In the genomic region with DNA sequence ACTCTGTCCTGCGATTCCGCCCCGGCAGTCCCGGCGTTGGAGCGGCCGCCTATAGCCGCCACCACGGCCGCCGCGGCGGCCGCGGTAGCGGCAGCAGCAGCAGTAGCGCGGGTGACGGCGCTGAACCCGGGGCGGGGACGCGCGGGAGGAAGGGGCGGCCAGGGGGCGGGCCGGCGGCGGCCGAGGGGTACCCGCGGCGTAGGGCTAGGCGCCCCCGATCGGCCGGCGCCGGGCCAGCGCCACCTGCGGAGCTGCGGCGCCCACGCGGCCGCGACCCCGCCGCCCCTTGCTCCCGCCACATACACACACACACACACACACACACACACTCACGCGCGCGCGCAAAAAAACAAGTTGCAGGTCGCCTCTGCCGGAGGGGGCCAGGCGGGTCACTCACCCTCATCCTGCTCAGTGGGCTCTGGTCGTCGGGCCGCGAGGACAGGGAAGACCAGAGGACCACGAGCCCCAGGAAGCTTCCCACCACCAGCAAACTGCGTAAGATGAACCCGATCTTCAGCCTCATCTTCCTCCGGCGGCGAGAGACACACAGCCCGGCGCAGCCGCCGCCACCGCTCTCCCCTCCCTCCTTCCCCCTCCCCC, we compare ENCODE assay signal across 8 mouse cellular contexts. TPM values are rescaled to one million over a fixed set of nuclear protein-coding genes. Genes with fewer than 3 reads are reported as not detected.
DNase-seq lines count a peak whose midpoint lies in the region; ATAC-seq and TF ChIP-seq lines count a peak whose summit lies in the region.

A gene (minus strand): TSS at position 577 of the 600 bp plus-strand sequence.

- H3K79me2 ChIP-seq in CH12.LX (replicated peaks; ENCODE audit: control insufficient read depth, extremely low read depth, insufficient read depth, poor library complexity, severe bottlenecking), result peaks cover 25% of the 10 kb centered on the region

- in situ Hi-C loops in CH12.LX (cut with MboI; ENCODE audit: low pct_ligation_motif_present, low pct_unique_long_range_greater_than_20kb, low sequenced_read_pairs), result no loop called here

- no peaks in the 10 kb centered on the region for H3K27me3 ChIP-seq in CH12.LX (replicated peaks)
- no peaks in the 10 kb centered on the region for H3K27me3 ChIP-seq in forebrain, embryonic 14.5 days (replicated peaks; ENCODE audit: control insufficient read depth, insufficient read depth, low read length)
- H3K27me3 ChIP-seq in lung, embryonic 15.5 days, result no peaks in the 10 kb centered on the region
- H3K27me3 ChIP-seq in thymus, adult 2 months (ENCODE audit: control insufficient read depth, insufficient read depth, low read length), result no peaks in the 10 kb centered on the region

- peak; percentile 88 for ATAC-seq in forebrain, embryonic 14.5 days
- peak; percentile 91 for ATAC-seq in lung, embryonic 15.5 days (ENCODE audit: borderline replicate concordance, extremely low read depth, low FRiP score, low TSS enrichment)

- peak within 1 kb of the TSS; percentile 71 to 85 (median 83) for H3K4me3 ChIP-seq in CH12.LX (replicated peaks in 1 of 3; ENCODE audit: low read depth in 2 of 3, low read length in 2 of 3, poor library complexity in 1 of 3)
- peak within 1 kb of the TSS; percentile 99 for H3K4me3 ChIP-seq in brown adipose tissue, adult 24 weeks (ENCODE audit: insufficient read depth, low read depth, low read length)
- peak within 1 kb of the TSS; percentile 96 for H3K4me3 ChIP-seq in forebrain, embryonic 14.5 days (ENCODE audit: low read depth, low read length)
- H3K4me3 ChIP-seq in lung, embryonic 15.5 days, result peak within 1 kb of the TSS; percentile 76
- H3K4me3 ChIP-seq in olfactory bulb, adult 2 months (ENCODE audit: insufficient read depth, low read depth, low read length), result peak within 1 kb of the TSS; percentile 79
- peak within 1 kb of the TSS; percentile 63 for H3K4me3 ChIP-seq in thymus, adult 2 months (ENCODE audit: control insufficient read depth, insufficient read depth, low read length)

- DNase-seq in CH12.LX (ENCODE audit: extremely low read depth), result peak; percentile 47
- peak; percentile 71 for DNase-seq in forebrain, embryonic 14.5 days (ENCODE audit: low spot score)
- peak; percentile 40 for DNase-seq in heart, postnatal 25 days (ENCODE audit: low spot score)
- DNase-seq in layer of hippocampus, adult 18-20 months (ENCODE audit: low spot score in 2 of 2), result peak; percentile 18 to 53
- peak; percentile 76 for DNase-seq in thymus, adult 2 months

- H3K9ac ChIP-seq in CH12.LX (ENCODE audit: insufficient read depth, low read depth), result peak within 1 kb of the TSS; percentile 96
- peak within 1 kb of the TSS; percentile 94 for H3K9ac ChIP-seq in forebrain, embryonic 14.5 days (ENCODE audit: low read length)
- peak within 1 kb of the TSS; percentile 95 for H3K9ac ChIP-seq in lung, embryonic 15.5 days

- no peaks in the 10 kb centered on the region for H3K9me3 ChIP-seq in CH12.LX (replicated peaks; ENCODE audit: low read length)
- no peaks in the 10 kb centered on the region for H3K9me3 ChIP-seq in forebrain, embryonic 14.5 days (replicated peaks; ENCODE audit: control insufficient read depth, low read length)
- no peaks in the 10 kb centered on the region for H3K9me3 ChIP-seq in lung, embryonic 15.5 days

- TF ChIP-seq CTCF in CH12.LX (conservative IDR thresholded peaks at IDR 0.05 in 1 of 2, IDR thresholded peaks at IDR 0.05 in 1 of 2; ENCODE audit: low read depth in 2 of 2, low read length in 2 of 2), result 0 out of 4 replicates have a peak, but pooled peaks of 1 of the 2 experiments have one; percentile 4
- no peak for TF ChIP-seq CTCF in olfactory bulb, adult 2 months (IDR thresholded peaks at IDR 0.05; ENCODE audit: insufficient read depth, low read depth, low read length)
- TF ChIP-seq CTCF in thymus, adult 2 months (IDR thresholded peaks at IDR 0.05; ENCODE audit: borderline replicate concordance, control insufficient read depth, extremely low read depth, insufficient read depth, low read length, poor library complexity), result no peak

- TF ChIP-seq POLR2A in CH12.LX (IDR thresholded peaks at IDR 0.05; ENCODE audit: low read depth, low read length), result peak; percentile 75
- TF ChIP-seq POLR2A in olfactory bulb, adult 2 months (IDR thresholded peaks at IDR 0.05; ENCODE audit: insufficient read depth, low read depth, low read length), result 0 out of 2 replicates have a peak, but pooled peaks have one; percentile 31
- peak; percentile 80 for TF ChIP-seq POLR2A in thymus, adult 2 months (IDR thresholded peaks at IDR 0.05; ENCODE audit: control insufficient read depth, extremely low read depth, insufficient read depth, low read length, poor library complexity)

- no peak for TF ChIP-seq EP300 in CH12.LX (IDR thresholded peaks at IDR 0.05; ENCODE audit: low read length)

- peaks cover 7 to 43% of the 10 kb centered on the region in 2 experiments; a peak in 3 of 4 replicates for H3K4me1 ChIP-seq in CH12.LX (ENCODE audit: control insufficient read depth in 1 of 2, insufficient read depth in 2 of 2)
- H3K4me1 ChIP-seq in brown adipose tissue, adult 24 weeks (ENCODE audit: control insufficient read depth, insufficient read depth, insufficient read length, low read length), result no peaks in the 10 kb centered on the region
- H3K4me1 ChIP-seq in forebrain, embryonic 14.5 days (ENCODE audit: control insufficient read depth, insufficient read depth, low read length), result peaks cover 8% of the 10 kb centered on the region; the same call in 1 of the 2 replicates
- H3K4me1 ChIP-seq in lung, embryonic 15.5 days, result peaks cover 14% of the 10 kb centered on the region
- peaks cover 13% of the 10 kb centered on the region for H3K4me1 ChIP-seq in olfactory bulb, adult 2 months (ENCODE audit: control insufficient read depth, insufficient read depth, low read length)
- H3K4me1 ChIP-seq in thymus, adult 2 months (replicated peaks; ENCODE audit: control insufficient read depth, insufficient read depth, low read length), result peaks cover 6% of the 10 kb centered on the region

- intact Hi-C loops in heart, postnatal 25 days (cut with DNase I), result loop anchor here (2.0 to 5.0 kb wide), 4 partner anchors 40 to 165 kb away; a partner anchor contains a TSS

- no peak for TF ChIP-seq RAD21 in CH12.LX (IDR thresholded peaks at IDR 0.05; ENCODE audit: low read depth, low read length)

- dilution Hi-C loops in CH12.LX (cut with MboI; ENCODE audit: extremely low pct_ligation_motif_present, extremely low pct_unique_long_range_greater_than_20kb, low sequenced_read_pairs), result no loop called here

- H3K4me2 ChIP-seq in CH12.LX (ENCODE audit: insufficient read depth, low read depth, poor library complexity, severe bottlenecking), result peak within 1 kb of the TSS; percentile 97
- H3K4me2 ChIP-seq in forebrain, embryonic 14.5 days (ENCODE audit: low read length), result peak within 1 kb of the TSS; percentile 72
- H3K4me2 ChIP-seq in lung, embryonic 15.5 days, result peak within 1 kb of the TSS; percentile 90

- H3K27ac ChIP-seq in CH12.LX (ENCODE audit: insufficient read depth, low read depth), result peak within 1 kb of the TSS; percentile 89
- peak within 1 kb of the TSS; percentile 57 for H3K27ac ChIP-seq in brown adipose tissue, adult 24 weeks (replicated peaks; ENCODE audit: low read depth, low read length)
- peak within 1 kb of the TSS; percentile 87 for H3K27ac ChIP-seq in forebrain, embryonic 14.5 days (ENCODE audit: low read depth, low read length)
- peak within 1 kb of the TSS; percentile 95 for H3K27ac ChIP-seq in lung, embryonic 15.5 days
- peak within 1 kb of the TSS; percentile 83 for H3K27ac ChIP-seq in olfactory bulb, adult 2 months (ENCODE audit: insufficient read depth, low read depth, low read length)
- H3K27ac ChIP-seq in thymus, adult 2 months (ENCODE audit: control insufficient read depth, insufficient read depth, low read length), result peak within 1 kb of the TSS; percentile 80

- peaks cover 0 to 7% of the 10 kb centered on the region in 2 experiments for H3K36me3 ChIP-seq in CH12.LX (replicated peaks in 1 of 2; ENCODE audit: control insufficient read depth in 1 of 2, insufficient read depth in 1 of 2, low read length in 1 of 2)
- H3K36me3 ChIP-seq in forebrain, embryonic 14.5 days (ENCODE audit: control insufficient read depth, insufficient read depth, low read length), result no peaks in the 10 kb centered on the region
- no peaks in the 10 kb centered on the region for H3K36me3 ChIP-seq in lung, embryonic 15.5 days
- no peaks in the 10 kb centered on the region for H3K36me3 ChIP-seq in thymus, adult 2 months (ENCODE audit: control insufficient read depth, insufficient read depth, low read length)

- WGBS in forebrain, embryonic 14.5 days, result 0% methylated on average over 17 of the region's 74 CpGs
- under 1% methylated on average over 66 of the region's 74 CpGs for WGBS in lung, embryonic 15.5 days
- under 1% methylated on average over 63 of the region's 74 CpGs for WGBS in olfactory bulb, adult 2 months
- WGBS in thymus, adult 2 months, result under 1% methylated on average over 59 of the region's 74 CpGs

TF ChIP-seq in CH12.LX, 34 proteins besides CTCF, POLR2A, EP300 and RAD21 (continues in another document):
- TF ChIP-seq MAFK (IDR thresholded peaks at IDR 0.05; ENCODE audit: insufficient replicate concordance, low read length) (no peak), MXI1 (IDR thresholded peaks at IDR 0.05; ENCODE audit: low read depth, low read length) (no peak; the same call in 1 of the 2 replicates), CHD1 (IDR thresholded peaks at IDR 0.05; ENCODE audit: low read depth, low read length) (no peak), CHD2 (IDR thresholded peaks at IDR 0.05; ENCODE audit: low read length) (no peak), MAX (IDR thresholded peaks at IDR 0.05; ENCODE audit: low read length) (no peak), SIN3A (IDR thresholded peaks at IDR 0.05; ENCODE audit: low read length) (0 out of 2 replicates have a peak, but pooled peaks have one; percentile 48), USF1 (IDR thresholded peaks at IDR 0.05; ENCODE audit: low read depth, low read length) (no peak), JUND (conservative IDR thresholded peaks at IDR 0.05; ENCODE audit: low read depth, low read length) (no peak), RCOR1 (conservative IDR thresholded peaks at IDR 0.05; ENCODE audit: low read depth, low read length) (no peak), USF2 (conservative IDR thresholded peaks at IDR 0.05; ENCODE audit: low read depth, low read length) (no peak), ZC3H11A (IDR thresholded peaks at IDR 0.05; ENCODE audit: low read depth, low read length) (no peak)

RNA-seq across cellular contexts. Expression of the gene that starts here (rescaled TPM):
- total RNA-seq in CH12.LX (2012; rRNA removed) (25.5 and 26.7 TPM in 2 replicates), CH12.LX (2014; rRNA removed) (32.7 and 37.6 TPM in 2 replicates)
- polyA plus RNA-seq in CH12.LX (2012; ENCODE audit: insufficient read length, low read depth), result 33.5 and 37.3 TPM in 2 replicates
- 0.79 and 0.96 TPM in 2 replicates for polyA plus RNA-seq in brown adipose tissue, adult 24 weeks (2012; ENCODE audit: insufficient read depth, insufficient read length, missing spikeins)
- polyA plus RNA-seq in forebrain, embryonic 14.5 days (2014; fragmentation: Nextera tagmentation; extraction: Ambion mirVana), result 9.1 and 10.3 TPM in 2 replicates
- 1 to 10 TPM; 3.9 to 4.9 TPM for total RNA-seq in heart, postnatal 25 days (2021)
- total RNA-seq in layer of hippocampus, adult 18-20 months (2021), result 10 to 100 TPM; 11.0 to 13.3 TPM
- polyA plus RNA-seq in lung, embryonic 15.5 days (2015; fragmentation: Nextera tagmentation; extraction: Ambion mirVana), result 10.8 and 12.1 TPM in 2 replicates
- not detected in 2 replicates for polyA plus RNA-seq in olfactory bulb, adult 2 months (2012; ENCODE audit: insufficient read depth, insufficient read length, low replicate concordance, missing spikeins)
- polyA plus RNA-seq in thymus, adult 2 months (2012; rRNA removed), result 8.4 and 9.1 TPM in 2 replicates

Comparison
In these comparisons a context has a peak if more than half of its experiments do, and no peak if none do; other contexts are left out.
1. Peak in every context shown above with its lines: DNase-seq, ATAC-seq, H3K4me3 ChIP-seq and H3K27ac ChIP-seq.